Mouse (Mus musculus): ENCODE data around the gene Rsph9.

- TF ChIP-seq CTCF (IDR thresholded peaks at IDR 0.05; ENCODE audit: low read depth, low read length) (no peak), GATA1 (IDR thresholded peaks at IDR 0.05; ENCODE audit: borderline replicate concordance, low read length) (no peak), POLR2AphosphoS5 (IDR thresholded peaks at IDR 0.05; ENCODE audit: insufficient replicate concordance, low read depth, low read length) (no peak), TAL1 (conservative IDR thresholded peaks at IDR 0.05; ENCODE audit: low read depth, low read length) (no peak), GATA2 (IDR thresholded peaks at IDR 0.05; ENCODE audit: borderline replicate concordance, low read depth, low read length) (no peak)
Measured at GRCm38 (mm10) chr17:46080388-46080787, 63.6 kb downstream of the Rsph9 start.

Measured in G1E (cell line).